Mouse (Mus musculus) E14TG2a.4 (cell line): ENCODE data around the gene Plekhm2.

ENCODE experiments used
- H3K27me3 ChIP-seq: 2 replicates; pipeline ENCODE4 v1.6.1; 2014; ENCODE audit warnings: low read length, control low read depth; ENCODE audit not compliant: insufficient read depth
- H3K36me3 ChIP-seq: 2 replicates; pipeline ENCODE4 v1.6.1; 2014; ENCODE audit warnings: low read length, control low read depth; ENCODE audit not compliant: insufficient read depth
- H3K4me1 ChIP-seq: replicated peaks from 2 replicates; pipeline ENCODE4 v1.6.1; 2014; ENCODE audit warnings: low read depth, low read length, control low read depth
- H3K4me3 ChIP-seq: replicated peaks from 2 replicates; pipeline ENCODE4 v1.5.1; 2014; ENCODE audit warnings: mild to moderate bottlenecking, low read length
- H3K9me3 ChIP-seq: 2 replicates; pipeline ENCODE4 v1.6.1; 2014; ENCODE audit warnings: low read length, control low read depth
- CTCF ChIP-seq: conservative IDR thresholded peaks from 2 replicates; pipeline ENCODE4 v1.5.1; 2014; ENCODE audit warnings: low read length
- NANOG ChIP-seq: IDR thresholded peaks from 2 replicates; pipeline ENCODE4 v1.6.1; 2014; ENCODE audit warnings: borderline replicate concordance, low read length, mixed read lengths
- POU5F1 ChIP-seq: IDR thresholded peaks from 2 replicates; pipeline ENCODE4 v1.6.1; 2014; ENCODE audit warnings: low read length, borderline replicate concordance

The Plekhm2 gene

DNA sequence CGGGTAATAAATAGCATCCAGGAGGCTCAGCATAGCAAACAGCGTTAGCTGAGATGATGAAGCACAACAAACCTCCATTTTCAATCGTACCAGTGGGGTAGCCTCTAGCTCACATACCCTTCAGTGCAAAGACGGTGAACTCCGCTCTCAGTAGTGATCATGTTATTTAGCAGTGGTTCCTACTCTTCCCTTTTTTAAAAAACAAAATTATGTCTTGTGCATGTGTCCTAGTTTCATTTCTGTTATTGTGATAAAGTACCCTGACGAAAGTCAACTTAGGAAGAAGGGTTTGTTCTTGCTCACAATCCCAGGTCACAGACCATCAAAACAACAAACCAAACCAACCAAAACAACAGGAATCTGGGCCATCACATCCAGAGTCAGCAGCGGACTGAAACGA lies 18.7 kb downstream of the Plekhm2 start:
- no peaks in the 10 kb centered on the region for H3K9me3 ChIP-seq
- 0 out of 2 replicates have a peak, but pooled peaks cover 3% of the 10 kb centered on the region for H3K36me3 ChIP-seq
- no peak overlapping the region for H3K4me3 ChIP-seq
- TF ChIP-seq NANOG (no peak), POU5F1 (no peak), CTCF (no peak)
- H3K27me3 ChIP-seq, result no peaks in the 10 kb centered on the region
- peaks cover 21% of the 10 kb centered on the region for H3K4me1 ChIP-seq

DNA sequence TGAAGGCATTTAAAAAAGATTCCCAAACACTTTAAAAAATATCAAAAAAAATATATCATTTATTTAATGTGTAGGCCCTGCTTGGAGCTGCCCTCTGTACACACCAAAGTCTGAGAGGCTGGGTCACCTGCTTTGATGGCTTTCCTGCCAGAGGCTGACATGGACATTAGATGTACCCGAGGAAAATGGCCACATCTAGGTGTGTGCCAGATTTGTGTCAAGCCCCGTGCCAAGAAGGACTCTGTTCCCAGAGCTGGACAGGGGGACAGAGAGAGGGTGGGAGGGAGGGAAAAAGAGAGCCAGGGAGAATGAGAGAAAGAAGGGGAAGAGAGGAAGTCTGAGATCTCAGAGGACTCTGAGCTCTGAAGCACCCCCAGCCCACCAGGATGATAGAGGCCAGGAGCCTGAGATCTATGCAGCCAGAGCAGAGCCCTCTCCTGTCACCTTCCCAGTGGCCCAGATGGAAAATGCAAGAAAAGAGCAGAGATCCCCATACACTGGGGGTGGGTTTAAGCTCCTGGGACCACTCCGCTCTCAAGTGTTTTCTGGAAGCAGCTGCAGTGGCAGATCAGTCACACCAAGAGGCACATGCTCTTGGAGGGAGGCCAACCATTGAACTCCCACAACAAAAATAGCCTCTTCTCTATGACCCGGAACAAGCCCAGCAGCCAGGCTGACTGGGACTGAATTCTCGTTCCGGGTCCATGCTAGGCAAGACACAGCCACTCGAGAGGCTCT lies 21.4 kb downstream of the Plekhm2 start:
- Histone ChIP-seq H3K9me3 (peaks cover 6% of the 10 kb centered on the region; the same call in 1 of the 2 replicates), H3K4me1 (peaks cover 26% of the 10 kb centered on the region), H3K4me3 (no peak overlapping the region), H3K36me3 (peaks cover 16% of the 10 kb centered on the region; the same call in 1 of the 2 replicates), H3K27me3 (no peaks in the 10 kb centered on the region)
- TF ChIP-seq CTCF (no peak), POU5F1 (no peak), NANOG (no peak)

DNA sequence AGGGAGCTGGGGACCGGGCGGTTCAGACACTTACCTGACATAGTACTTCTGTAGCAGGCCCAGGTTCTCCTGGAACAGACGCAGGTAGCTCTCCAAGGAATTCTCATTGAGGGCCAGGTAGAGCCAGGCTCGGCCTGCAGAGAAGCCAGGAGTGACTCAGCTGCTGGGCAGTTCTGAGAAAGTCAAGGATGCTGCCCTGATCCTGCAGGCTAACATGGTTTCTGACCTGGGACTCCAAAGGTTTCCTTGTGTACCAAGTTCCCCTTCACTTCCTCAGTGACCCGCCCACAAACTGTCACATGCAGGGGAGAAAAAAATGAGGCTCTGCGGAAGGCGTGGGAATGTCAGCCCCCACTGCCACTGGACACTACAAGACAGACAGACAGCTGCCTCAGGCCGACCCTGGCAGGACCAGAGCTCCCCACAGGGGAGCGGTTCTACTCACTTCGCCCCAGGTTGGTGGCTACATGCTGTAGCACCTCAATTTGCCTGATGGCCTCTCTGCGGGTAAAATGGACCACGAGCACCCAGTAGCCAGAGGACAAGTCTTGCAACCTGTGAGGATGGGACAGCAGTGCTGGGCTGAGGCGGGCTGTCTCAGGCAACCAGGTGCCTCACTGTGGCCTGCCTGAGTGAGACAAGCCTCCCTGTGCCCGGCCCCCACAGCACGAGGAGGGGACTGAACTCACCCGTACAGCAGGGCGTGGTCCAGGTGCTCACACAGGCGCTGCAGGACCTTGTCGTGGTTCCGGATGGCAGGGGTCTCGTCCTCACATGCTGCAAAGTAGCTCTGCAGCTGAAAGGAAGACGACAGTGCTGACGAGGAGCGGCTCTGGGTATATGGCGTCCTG lies 22.5 kb downstream of the Plekhm2 start:
- Histone ChIP-seq H3K36me3 (peaks cover 16% of the 10 kb centered on the region; the same call in 1 of the 2 replicates), H3K4me1 (peaks cover 26% of the 10 kb centered on the region), H3K4me3 (peak overlapping the region; percentile 68), H3K9me3 (peaks cover 6% of the 10 kb centered on the region; the same call in 1 of the 2 replicates), H3K27me3 (no peaks in the 10 kb centered on the region)
- TF ChIP-seq NANOG, result no peak
- TF ChIP-seq CTCF, result no peak
- TF ChIP-seq POU5F1, result no peak

DNA sequence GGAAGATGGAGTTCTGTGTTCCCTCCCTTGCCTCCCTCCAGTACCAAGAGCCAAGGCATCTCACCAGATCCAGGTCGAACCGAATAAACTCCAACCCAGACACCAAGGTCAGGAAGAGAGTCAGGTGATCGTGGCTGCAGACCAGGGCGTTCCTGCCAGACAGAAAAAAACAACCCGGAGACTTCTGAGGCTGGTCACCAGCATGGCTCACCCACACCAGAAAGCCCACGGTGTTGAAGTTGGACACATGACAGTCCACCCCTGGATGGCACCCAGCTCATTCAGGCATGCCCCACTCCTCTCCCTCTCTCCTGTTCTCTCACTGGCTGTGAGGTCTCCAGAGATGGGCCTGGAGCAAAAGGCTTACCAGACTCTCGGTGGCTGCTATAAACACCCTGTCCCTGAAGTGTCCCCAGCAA lies 23.3 kb downstream of the Plekhm2 start:
- H3K4me3 ChIP-seq, result 0 out of 2 replicates have a peak overlapping the region, but pooled peaks have one; percentile 10
- no peaks in the 10 kb centered on the region for H3K27me3 ChIP-seq
- peaks cover 16% of the 10 kb centered on the region; the same call in 1 of the 2 replicates for H3K36me3 ChIP-seq
- H3K4me1 ChIP-seq, result peaks cover 27% of the 10 kb centered on the region
- H3K9me3 ChIP-seq, result peaks cover 6% of the 10 kb centered on the region; the same call in 1 of the 2 replicates
- TF ChIP-seq POU5F1 (no peak), CTCF (no peak), NANOG (no peak)

DNA sequence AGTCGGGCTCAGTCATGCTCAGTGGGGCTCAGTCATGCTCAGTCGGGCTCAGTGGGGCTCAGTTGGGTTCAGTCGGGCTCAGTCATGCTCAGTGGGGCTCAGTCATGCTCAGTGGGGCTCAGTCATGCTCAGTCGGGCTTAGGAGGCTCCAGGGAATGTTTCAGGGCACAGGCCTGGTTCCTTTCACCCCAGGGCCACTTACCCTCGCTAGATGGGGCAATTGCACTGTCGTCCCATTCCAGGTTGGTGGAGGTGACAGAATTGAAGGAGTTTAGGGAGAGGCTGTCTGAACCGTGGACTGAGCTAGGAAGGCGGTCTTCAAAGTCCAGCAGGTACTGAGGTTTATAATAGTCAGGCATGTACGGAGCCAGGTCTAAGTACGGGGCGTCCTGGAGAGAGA lies 25.2 kb downstream of the Plekhm2 start:
- peaks cover 6% of the 10 kb centered on the region; the same call in 1 of the 2 replicates for H3K9me3 ChIP-seq
- TF ChIP-seq NANOG (no peak), POU5F1 (no peak), CTCF (0 out of 2 replicates have a peak, but pooled peaks have one; percentile 5)
- no peak overlapping the region for H3K4me3 ChIP-seq
- no peaks in the 10 kb centered on the region for H3K27me3 ChIP-seq
- peaks cover 16% of the 10 kb centered on the region; the same call in 1 of the 2 replicates for H3K36me3 ChIP-seq
- H3K4me1 ChIP-seq, result peaks cover 34% of the 10 kb centered on the region

DNA sequence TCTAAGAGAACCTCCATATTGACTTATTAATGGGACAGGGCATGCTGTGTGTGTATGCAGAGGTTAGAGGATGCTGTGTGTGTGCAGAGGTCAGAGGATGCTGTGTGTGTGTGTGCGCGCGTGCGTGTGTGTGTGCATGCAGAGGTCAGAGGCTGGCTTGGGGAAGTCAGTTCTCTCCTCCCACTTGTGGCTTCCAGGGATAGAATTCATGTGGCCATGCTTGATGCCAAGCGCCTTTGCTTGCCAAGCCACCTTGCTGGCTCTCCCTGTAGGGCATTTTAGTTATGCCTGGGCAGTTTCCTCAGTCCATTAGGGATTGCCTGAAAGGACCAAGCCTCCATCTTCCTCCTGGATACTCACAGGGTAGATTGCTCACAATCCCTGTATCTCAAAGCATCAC lies 28.0 kb downstream of the Plekhm2 start:
- no peak for TF ChIP-seq CTCF
- TF ChIP-seq POU5F1, result no peak
- no peak for TF ChIP-seq NANOG
- Histone ChIP-seq H3K4me1 (peaks cover 23% of the 10 kb centered on the region), H3K9me3 (peaks cover 6% of the 10 kb centered on the region; the same call in 1 of the 2 replicates), H3K27me3 (no peaks in the 10 kb centered on the region), H3K4me3 (no peak overlapping the region), H3K36me3 (peaks cover 30% of the 10 kb centered on the region)

DNA sequence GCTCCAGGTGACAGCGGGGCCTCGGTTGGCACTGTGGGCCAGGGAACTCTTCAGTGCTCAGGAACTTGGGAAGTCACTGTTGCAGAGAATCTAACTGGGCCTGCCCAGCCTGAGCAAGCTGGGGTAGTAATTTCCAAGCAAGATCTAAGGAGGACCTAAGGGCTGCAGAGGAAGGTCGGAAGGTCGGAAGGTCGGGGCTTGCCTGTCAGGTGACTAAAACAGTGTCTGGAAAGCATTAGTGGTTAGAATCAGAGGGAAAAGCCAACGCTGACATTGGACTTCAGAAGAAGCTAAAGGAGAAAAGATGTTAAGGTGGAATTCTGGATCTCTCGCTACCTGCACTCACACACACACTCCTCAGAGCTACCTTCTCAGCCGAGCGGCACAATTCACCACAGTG lies 28.7 kb downstream of the Plekhm2 start:
- Histone ChIP-seq H3K9me3 (peaks cover 6% of the 10 kb centered on the region; the same call in 1 of the 2 replicates), H3K36me3 (peaks cover 30% of the 10 kb centered on the region), H3K4me3 (no peak overlapping the region), H3K27me3 (no peaks in the 10 kb centered on the region), H3K4me1 (peaks cover 23% of the 10 kb centered on the region)
- TF ChIP-seq POU5F1 (no peak), CTCF (no peak), NANOG (no peak)

DNA sequence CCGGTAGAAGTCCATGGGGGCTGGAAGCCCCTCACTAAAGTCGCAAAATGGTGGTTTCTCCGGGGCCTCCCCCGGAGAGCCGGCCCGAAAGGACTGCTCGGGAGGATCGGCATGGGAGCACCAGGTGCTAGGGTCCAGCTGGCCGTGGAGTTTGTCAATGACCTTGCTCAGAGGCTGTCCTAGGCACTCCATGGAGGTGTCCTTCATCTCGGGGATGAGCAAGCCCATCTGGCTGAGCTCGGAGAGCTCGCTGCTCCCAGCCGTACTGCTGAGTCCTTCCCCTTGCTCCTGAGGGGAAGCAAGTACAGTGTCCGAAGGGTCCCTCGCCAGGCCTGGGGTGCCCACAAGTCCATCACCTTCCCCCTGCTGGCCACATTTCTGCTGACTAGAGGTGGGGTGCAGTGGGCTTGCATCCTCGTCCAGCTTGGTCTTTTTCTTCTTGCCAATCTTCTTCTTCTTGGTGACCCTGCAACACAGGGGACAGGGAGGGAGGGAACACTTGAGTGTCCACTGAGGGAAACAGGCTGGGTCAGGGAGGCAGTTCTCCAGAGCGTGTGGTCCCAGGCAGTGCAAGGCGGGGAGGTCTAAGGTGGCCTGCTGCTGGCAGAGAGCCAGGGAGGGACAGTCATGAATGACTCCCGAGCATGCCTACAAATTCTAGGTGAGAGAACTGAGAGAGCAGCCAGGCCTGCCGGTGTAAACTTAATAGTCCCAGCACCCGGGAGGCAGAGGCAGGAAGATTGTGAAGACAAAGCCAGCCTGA lies 32.4 kb downstream of the Plekhm2 start:
- H3K4me1 ChIP-seq, result peaks cover 50% of the 10 kb centered on the region
- no peak for TF ChIP-seq NANOG
- no peak for TF ChIP-seq CTCF
- no peak for TF ChIP-seq POU5F1
- H3K36me3 ChIP-seq, result peaks cover 32% of the 10 kb centered on the region
- H3K4me3 ChIP-seq, result no peak overlapping the region
- no peaks in the 10 kb centered on the region for H3K9me3 ChIP-seq
- no peaks in the 10 kb centered on the region for H3K27me3 ChIP-seq
